Mouse (Mus musculus): Measurements from ENCODE around the gene Entpd2. TPM values are rescaled to one million over a fixed set of nuclear protein-coding genes. Genes with fewer than 3 reads are reported as not detected.

The Entpd2 gene
- 0.89 TPM for polyA plus RNA-seq (2012; fragmentation: generic; extraction: Trizol)

- H3K27me3 ChIP-seq (ENCODE audit: control insufficient read depth, insufficient read depth, insufficient read length): peaks cover 34% of the 10 kb centered on the region
- H3K4me3 ChIP-seq: no peak within 1 kb of the TSS
- no peak within 1 kb of the TSS for H3K4me2 ChIP-seq (ENCODE audit: low read depth)
- TF ChIP-seq TCF12 (IDR thresholded peaks at IDR 0.05; ENCODE audit: insufficient read depth, poor library complexity, severe bottlenecking) (no peak), POLR2AphosphoS2 (IDR thresholded peaks at IDR 0.05; ENCODE audit: insufficient read length, low read depth) (no peak), MYOG (IDR thresholded peaks at IDR 0.05; ENCODE audit: control insufficient read depth in 1 of 3, insufficient read depth in 1 of 3, insufficient read length in 2 of 3, low read depth in 2 of 3) (no peak), E2F4 (IDR thresholded peaks at IDR 0.05; ENCODE audit: insufficient read depth) (no peak), CEBPB (IDR thresholded peaks at IDR 0.05; ENCODE audit: insufficient read depth, poor library complexity, severe bottlenecking) (no peak), SRF (IDR thresholded peaks at IDR 0.05; ENCODE audit: control insufficient read depth, insufficient read length, low read depth) (no peak)
- H3K79me2 ChIP-seq (ENCODE audit: control insufficient read depth, insufficient read depth): no peaks in the 10 kb centered on the region
- H3ac ChIP-seq (ENCODE audit: control insufficient read depth, insufficient read length): no peak within 1 kb of the TSS
- H3K36me3 ChIP-seq (ENCODE audit: control insufficient read depth, insufficient read depth): no peaks in the 10 kb centered on the region
Observed at GRCm38 (mm10) chr2:25395721-25396596, at the start of gene Entpd2. Entpd2 (plus strand) TSS chr2:25395874.

- Histone ChIP-seq H3K4me2 (ENCODE audit: low read depth) (no peak overlapping the region), H3K27me3 (ENCODE audit: control insufficient read depth, insufficient read depth, insufficient read length) (no peaks in the 10 kb centered on the region), H3K4me3 (no peak overlapping the region), H3K79me2 (ENCODE audit: control insufficient read depth, insufficient read depth) (no peaks in the 10 kb centered on the region), H3K36me3 (ENCODE audit: control insufficient read depth, insufficient read depth) (peaks cover 47% of the 10 kb centered on the region), H3ac (ENCODE audit: control insufficient read depth, insufficient read length) (no peak overlapping the region)
- TF ChIP-seq MAX (IDR thresholded peaks at IDR 0.05; ENCODE audit: low read depth) (no peak), MYOD1 (IDR thresholded peaks at IDR 0.05; ENCODE audit: control insufficient read depth in 1 of 3, insufficient read length in 2 of 3, low read depth in 2 of 3) (no peak), POLR2A (IDR thresholded peaks at IDR 0.05; ENCODE audit: insufficient read length, low read depth) (no peak), USF1 (IDR thresholded peaks at IDR 0.05; ENCODE audit: low read depth) (no peak), E2F4 (IDR thresholded peaks at IDR 0.05; ENCODE audit: insufficient read depth) (no peak), TCF12 (IDR thresholded peaks at IDR 0.05; ENCODE audit: insufficient read depth, poor library complexity, severe bottlenecking) (no peak)
Observed at GRCm38 (mm10) chr2:25348162-25348561, 47.5 kb upstream of the Entpd2 start.

- Histone ChIP-seq H3K36me3 (ENCODE audit: control insufficient read depth, insufficient read depth) (peaks cover 42% of the 10 kb centered on the region), H3K4me3 (no peak overlapping the region), H3K27me3 (ENCODE audit: control insufficient read depth, insufficient read depth, insufficient read length) (no peaks in the 10 kb centered on the region), H3K4me2 (ENCODE audit: low read depth) (no peak overlapping the region), H3ac (ENCODE audit: control insufficient read depth, insufficient read length) (no peak overlapping the region), H3K79me2 (ENCODE audit: control insufficient read depth, insufficient read depth) (no peaks in the 10 kb centered on the region)
- TF ChIP-seq POLR2A (IDR thresholded peaks at IDR 0.05; ENCODE audit: insufficient read length, low read depth) (no peak), MYOD1 (IDR thresholded peaks at IDR 0.05; ENCODE audit: control insufficient read depth in 1 of 3, insufficient read length in 2 of 3, low read depth in 2 of 3) (no peak), USF1 (IDR thresholded peaks at IDR 0.05; ENCODE audit: low read depth) (no peak), TCF3 (IDR thresholded peaks at IDR 0.05; ENCODE audit: insufficient read length, low read depth) (no peak), MYOG (IDR thresholded peaks at IDR 0.05; ENCODE audit: control insufficient read depth in 1 of 3, insufficient read depth in 1 of 3, insufficient read length in 2 of 3, low read depth in 2 of 3) (no peak), E2F4 (IDR thresholded peaks at IDR 0.05; ENCODE audit: insufficient read depth) (no peak)
Observed at GRCm38 (mm10) chr2:25349499-25349898, 46.2 kb upstream of the Entpd2 start.

- H3K27me3 ChIP-seq (ENCODE audit: control insufficient read depth, insufficient read depth, insufficient read length): no peaks in the 10 kb centered on the region
- no peak overlapping the region for H3K4me3 ChIP-seq
- no peak for TF ChIP-seq POLR2A (IDR thresholded peaks at IDR 0.05; ENCODE audit: insufficient read length, low read depth)
- TF ChIP-seq TCF12 (IDR thresholded peaks at IDR 0.05; ENCODE audit: insufficient read depth, poor library complexity, severe bottlenecking): no peak
- no peak for TF ChIP-seq SRF (IDR thresholded peaks at IDR 0.05; ENCODE audit: control insufficient read depth, insufficient read length, low read depth)
- TF ChIP-seq CEBPB (IDR thresholded peaks at IDR 0.05; ENCODE audit: insufficient read depth, poor library complexity, severe bottlenecking): no peak
- no peak for TF ChIP-seq MYOD1 (IDR thresholded peaks at IDR 0.05; ENCODE audit: control insufficient read depth in 1 of 3, insufficient read length in 2 of 3, low read depth in 2 of 3)
- TF ChIP-seq MYOG (IDR thresholded peaks at IDR 0.05; ENCODE audit: control insufficient read depth in 1 of 3, insufficient read depth in 1 of 3, insufficient read length in 2 of 3, low read depth in 2 of 3): no peak
Observed at GRCm38 (mm10) chr2:25350701-25351100, 45.0 kb upstream of the Entpd2 start.

GRCm38 (mm10) chr2:25354211-25354610 is 41.5 kb upstream of the Entpd2 start:
- no peak for TF ChIP-seq E2F4 (IDR thresholded peaks at IDR 0.05; ENCODE audit: insufficient read depth)
- no peak for TF ChIP-seq POLR2A (IDR thresholded peaks at IDR 0.05; ENCODE audit: insufficient read length, low read depth)
- no peak for TF ChIP-seq MYOG (IDR thresholded peaks at IDR 0.05; ENCODE audit: control insufficient read depth in 1 of 3, insufficient read depth in 1 of 3, insufficient read length in 2 of 3, low read depth in 2 of 3)
- no peak for TF ChIP-seq TCF3 (IDR thresholded peaks at IDR 0.05; ENCODE audit: insufficient read length, low read depth)
- H3K79me2 ChIP-seq (ENCODE audit: control insufficient read depth, insufficient read depth): no peaks in the 10 kb centered on the region
- H3K36me3 ChIP-seq (ENCODE audit: control insufficient read depth, insufficient read depth): peaks cover 28% of the 10 kb centered on the region
- H3ac ChIP-seq (ENCODE audit: control insufficient read depth, insufficient read length): no peak overlapping the region
- H3K27me3 ChIP-seq (ENCODE audit: control insufficient read depth, insufficient read depth, insufficient read length): no peaks in the 10 kb centered on the region
- H3K4me3 ChIP-seq: no peak overlapping the region
- no peak overlapping the region for H3K4me2 ChIP-seq (ENCODE audit: low read depth)

More at GRCm38 (mm10) chr2:25350701-25351100, 45.0 kb upstream of the Entpd2 start:
- Histone ChIP-seq H3K4me2 (ENCODE audit: low read depth) (no peak overlapping the region), H3K36me3 (ENCODE audit: control insufficient read depth, insufficient read depth) (peaks cover 39% of the 10 kb centered on the region), H3K79me2 (ENCODE audit: control insufficient read depth, insufficient read depth) (no peaks in the 10 kb centered on the region), H3ac (ENCODE audit: control insufficient read depth, insufficient read length) (no peak overlapping the region)

All from myocyte (in vitro differentiated cells).